Mouse (Mus musculus): ENCODE results near the gene Acbd3. TPM values are rescaled to one million over a fixed set of nuclear protein-coding genes. Genes with fewer than 3 reads are reported as not detected.
A peak's percentile ranks its signal among the peaks of the same experiment; 100 is the strongest.

The Acbd3 gene
- polyA plus RNA-seq, 1 experiment, result 44.8 TPM

DNA sequence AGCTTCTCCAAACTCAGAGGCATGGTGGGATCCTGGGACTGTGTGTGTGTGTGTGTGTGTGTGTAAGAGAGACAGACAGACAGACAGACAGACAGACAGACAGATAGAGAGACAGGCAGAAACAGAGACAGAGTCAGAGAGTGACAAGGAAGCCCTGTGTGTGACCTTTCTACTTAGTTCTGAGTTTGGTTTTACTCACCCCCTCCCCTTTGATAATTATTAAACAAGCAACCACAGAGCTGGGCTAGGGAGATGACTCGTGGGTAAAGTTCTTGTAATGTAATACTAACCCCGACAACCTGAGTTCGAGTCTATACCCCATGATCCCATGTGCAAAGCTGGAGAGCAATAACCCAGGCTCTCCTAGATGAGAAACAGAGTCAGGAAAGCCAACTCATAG is 18.0 kb upstream of the Acbd3 start:
- H3K4me3 ChIP-seq (ENCODE audit: low read depth, low read length), result no peak overlapping the region

GRCm38 (mm10) chr1:180708935-180709776 is 16.7 kb upstream of the Acbd3 start:
- no peak overlapping the region for H3K9ac ChIP-seq (ENCODE audit: low read depth, poor library complexity, severe bottlenecking)
- no peaks in the 10 kb centered on the region for H3K4me1 ChIP-seq (ENCODE audit: control insufficient read depth, insufficient read depth, low read length)
- H3K36me3 ChIP-seq (ENCODE audit: control insufficient read depth, insufficient read depth, low read length, poor library complexity, severe bottlenecking), result no peaks in the 10 kb centered on the region
- H3K27me3 ChIP-seq (ENCODE audit: control insufficient read depth, insufficient read depth, low read length, poor library complexity, severe bottlenecking), result no peaks in the 10 kb centered on the region
- no peak overlapping the region for H3K27ac ChIP-seq (ENCODE audit: insufficient read depth, low read length)
- H3K9me3 ChIP-seq (replicated peaks; ENCODE audit: control insufficient read depth, insufficient read depth, low read length, poor library complexity, severe bottlenecking), result no peaks in the 10 kb centered on the region
- no peak overlapping the region for H3K4me3 ChIP-seq (ENCODE audit: low read depth, low read length)
- TF ChIP-seq CTCF (IDR thresholded peaks at IDR 0.05; ENCODE audit: low read depth, low read length), result no peak
- TF ChIP-seq EP300 (IDR thresholded peaks at IDR 0.05; ENCODE audit: insufficient read depth, low read depth, low read length), result no peak
- TF ChIP-seq POLR2A (IDR thresholded peaks at IDR 0.05; ENCODE audit: insufficient read depth, low read length), result no peak

More for the DNA sequence above, 18.0 kb upstream of the Acbd3 start:
- Histone ChIP-seq H3K27me3 (ENCODE audit: control insufficient read depth, insufficient read depth, low read length, poor library complexity, severe bottlenecking) (no peaks in the 10 kb centered on the region), H3K36me3 (ENCODE audit: control insufficient read depth, insufficient read depth, low read length, poor library complexity, severe bottlenecking) (no peaks in the 10 kb centered on the region), H3K27ac (ENCODE audit: insufficient read depth, low read length) (no peak overlapping the region), H3K9me3 (replicated peaks; ENCODE audit: control insufficient read depth, insufficient read depth, low read length, poor library complexity, severe bottlenecking) (no peaks in the 10 kb centered on the region), H3K4me1 (ENCODE audit: control insufficient read depth, insufficient read depth, low read length) (no peaks in the 10 kb centered on the region), H3K9ac (ENCODE audit: low read depth, poor library complexity, severe bottlenecking) (no peak overlapping the region)
- no peak for TF ChIP-seq CTCF (IDR thresholded peaks at IDR 0.05; ENCODE audit: low read depth, low read length)
- no peak for TF ChIP-seq EP300 (IDR thresholded peaks at IDR 0.05; ENCODE audit: insufficient read depth, low read depth, low read length)
- TF ChIP-seq POLR2A (IDR thresholded peaks at IDR 0.05; ENCODE audit: insufficient read depth, low read length), result no peak

DNA sequence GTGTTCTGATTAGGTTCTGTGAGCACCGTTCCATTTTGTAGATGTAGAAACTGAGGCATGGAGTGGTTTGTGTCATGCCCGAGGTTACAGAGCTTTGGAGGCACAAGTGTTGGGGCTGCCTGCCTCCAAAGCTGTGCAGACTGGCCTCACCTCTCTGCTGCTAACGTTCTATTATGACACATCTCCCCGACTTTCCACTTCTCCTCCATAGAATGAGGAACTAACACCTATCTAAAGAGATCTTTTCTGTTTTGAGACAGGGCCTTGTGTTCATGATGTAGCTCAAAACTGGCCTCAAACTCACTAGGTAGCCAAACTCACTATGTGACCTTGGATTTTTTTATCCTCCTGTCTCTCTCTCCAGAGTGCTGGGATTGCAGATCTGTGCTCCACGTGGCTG is 7.1 kb upstream of the Acbd3 start:
- no peaks in the 10 kb centered on the region for H3K27me3 ChIP-seq (ENCODE audit: control insufficient read depth, insufficient read depth, low read length, poor library complexity, severe bottlenecking)
- TF ChIP-seq CTCF (IDR thresholded peaks at IDR 0.05; ENCODE audit: low read depth, low read length) (no peak), POLR2A (IDR thresholded peaks at IDR 0.05; ENCODE audit: insufficient read depth, low read length) (no peak), EP300 (IDR thresholded peaks at IDR 0.05; ENCODE audit: insufficient read depth, low read depth, low read length) (no peak)

GRCm38 (mm10) chr1:180719483-180719882 is 6.4 kb upstream of the Acbd3 start:
- Histone ChIP-seq H3K4me3 (ENCODE audit: low read depth, low read length) (no peak overlapping the region), H3K4me1 (ENCODE audit: control insufficient read depth, insufficient read depth, low read length) (no peaks in the 10 kb centered on the region), H3K36me3 (ENCODE audit: control insufficient read depth, insufficient read depth, low read length, poor library complexity, severe bottlenecking) (no peaks in the 10 kb centered on the region), H3K27ac (ENCODE audit: insufficient read depth, low read length) (no peak overlapping the region), H3K27me3 (ENCODE audit: control insufficient read depth, insufficient read depth, low read length, poor library complexity, severe bottlenecking) (no peaks in the 10 kb centered on the region), H3K9ac (ENCODE audit: low read depth, poor library complexity, severe bottlenecking) (no peak overlapping the region), H3K9me3 (replicated peaks; ENCODE audit: control insufficient read depth, insufficient read depth, low read length, poor library complexity, severe bottlenecking) (no peaks in the 10 kb centered on the region)
- no peak for TF ChIP-seq CTCF (IDR thresholded peaks at IDR 0.05; ENCODE audit: low read depth, low read length)
- no peak for TF ChIP-seq POLR2A (IDR thresholded peaks at IDR 0.05; ENCODE audit: insufficient read depth, low read length)
- no peak for TF ChIP-seq EP300 (IDR thresholded peaks at IDR 0.05; ENCODE audit: insufficient read depth, low read depth, low read length)

More for the DNA sequence above, 7.1 kb upstream of the Acbd3 start:
- Histone ChIP-seq H3K4me1 (ENCODE audit: control insufficient read depth, insufficient read depth, low read length) (no peaks in the 10 kb centered on the region), H3K9me3 (replicated peaks; ENCODE audit: control insufficient read depth, insufficient read depth, low read length, poor library complexity, severe bottlenecking) (no peaks in the 10 kb centered on the region), H3K9ac (ENCODE audit: low read depth, poor library complexity, severe bottlenecking) (no peak overlapping the region), H3K4me3 (ENCODE audit: low read depth, low read length) (no peak overlapping the region), H3K36me3 (ENCODE audit: control insufficient read depth, insufficient read depth, low read length, poor library complexity, severe bottlenecking) (no peaks in the 10 kb centered on the region), H3K27ac (ENCODE audit: insufficient read depth, low read length) (no peak overlapping the region)

GRCm38 (mm10) chr1:180719951-180720689 is 5.7 kb upstream of the Acbd3 start:
- TF ChIP-seq POLR2A (IDR thresholded peaks at IDR 0.05; ENCODE audit: insufficient read depth, low read length), result no peak
- TF ChIP-seq EP300 (IDR thresholded peaks at IDR 0.05; ENCODE audit: insufficient read depth, low read depth, low read length), result no peak
- TF ChIP-seq CTCF (IDR thresholded peaks at IDR 0.05; ENCODE audit: low read depth, low read length), result peak; percentile 94
- Histone ChIP-seq H3K9me3 (replicated peaks; ENCODE audit: control insufficient read depth, insufficient read depth, low read length, poor library complexity, severe bottlenecking) (no peaks in the 10 kb centered on the region), H3K4me1 (ENCODE audit: control insufficient read depth, insufficient read depth, low read length) (no peaks in the 10 kb centered on the region), H3K36me3 (ENCODE audit: control insufficient read depth, insufficient read depth, low read length, poor library complexity, severe bottlenecking) (no peaks in the 10 kb centered on the region), H3K4me3 (ENCODE audit: low read depth, low read length) (no peak overlapping the region), H3K27ac (ENCODE audit: insufficient read depth, low read length) (no peak overlapping the region), H3K9ac (ENCODE audit: low read depth, poor library complexity, severe bottlenecking) (no peak overlapping the region), H3K27me3 (ENCODE audit: control insufficient read depth, insufficient read depth, low read length, poor library complexity, severe bottlenecking) (no peaks in the 10 kb centered on the region)

DNA sequence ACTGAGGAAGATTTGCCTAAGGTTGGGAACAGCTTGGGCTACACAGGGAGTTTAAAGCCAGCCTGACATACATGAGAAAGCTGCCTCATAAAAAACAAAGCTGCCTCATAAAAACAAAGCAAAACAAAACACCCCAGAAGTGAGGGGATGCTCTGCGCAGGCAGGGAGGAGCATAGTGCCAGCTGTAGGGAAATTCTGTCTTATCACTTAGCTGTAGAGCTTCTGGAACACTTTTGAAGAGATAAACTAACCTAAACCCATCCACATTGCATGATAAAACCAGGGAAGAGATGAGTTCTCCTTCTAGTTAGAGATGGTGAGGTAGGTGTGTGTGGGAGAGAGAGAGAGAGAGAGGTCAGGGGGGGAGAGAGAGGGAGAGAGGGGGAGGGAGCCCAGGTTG is 3.2 kb upstream of the Acbd3 start:
- Histone ChIP-seq H3K27me3 (ENCODE audit: control insufficient read depth, insufficient read depth, low read length, poor library complexity, severe bottlenecking) (no peaks in the 10 kb centered on the region), H3K4me3 (ENCODE audit: low read depth, low read length) (no peak overlapping the region), H3K9me3 (replicated peaks; ENCODE audit: control insufficient read depth, insufficient read depth, low read length, poor library complexity, severe bottlenecking) (no peaks in the 10 kb centered on the region), H3K9ac (ENCODE audit: low read depth, poor library complexity, severe bottlenecking) (no peak overlapping the region), H3K36me3 (ENCODE audit: control insufficient read depth, insufficient read depth, low read length, poor library complexity, severe bottlenecking) (no peaks in the 10 kb centered on the region), H3K4me1 (ENCODE audit: control insufficient read depth, insufficient read depth, low read length) (no peaks in the 10 kb centered on the region), H3K27ac (ENCODE audit: insufficient read depth, low read length) (no peak overlapping the region)
- no peak for TF ChIP-seq POLR2A (IDR thresholded peaks at IDR 0.05; ENCODE audit: insufficient read depth, low read length)
- TF ChIP-seq CTCF (IDR thresholded peaks at IDR 0.05; ENCODE audit: low read depth, low read length), result no peak
- no peak for TF ChIP-seq EP300 (IDR thresholded peaks at IDR 0.05; ENCODE audit: insufficient read depth, low read depth, low read length)

Data from ES-Bruce4 (cell line).